Mouse (Mus musculus): ENCODE results near the gene Ccdc157. TPM values are rescaled to one million over a fixed set of nuclear protein-coding genes. Genes with fewer than 3 reads are reported as not detected.
"Not testable (repeated sequence)": the region's sequence is repeated elsewhere in the genome, so short reads cannot be mapped to it uniquely, and the experiment has no call there.

Ccdc157 gene
- total and polyA plus RNA-seq, 2 experiments from 2014 or later = 2.7 to 6.5 TPM

DNA sequence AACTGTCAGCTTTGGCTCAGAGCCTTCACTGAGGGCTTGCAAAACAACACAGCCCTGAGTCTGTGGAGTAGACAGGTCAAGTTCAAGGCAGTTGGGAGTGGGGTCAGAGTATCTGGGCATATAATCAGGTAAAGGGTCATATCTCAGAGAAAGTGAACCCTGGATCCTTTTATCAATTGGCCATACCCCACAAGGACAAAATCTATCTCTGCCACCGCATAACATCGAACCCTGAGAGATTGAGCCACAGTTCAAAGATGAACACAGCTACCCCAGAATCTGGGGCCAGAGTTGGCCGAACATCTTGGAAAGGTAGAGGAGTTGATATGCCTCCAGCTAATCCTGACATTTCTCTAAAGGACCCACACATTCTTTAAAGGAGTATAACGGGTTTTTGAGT lies 48.1 kb downstream of the Ccdc157 start:
- 78% methylated on average over 4 of the region's 4 CpGs for WGBS
- H3K9ac ChIP-seq (replicated peaks; ENCODE audit: low read depth, low read length) = no peak overlapping the region
- no peak overlapping the region for H3K4me3 ChIP-seq (ENCODE audit: low read depth, low read length)
- ATAC-seq (ENCODE audit: insufficient read depth, low read depth) (no peak), DNase-seq (ENCODE audit: low spot score) (no peak)
- H3K9me3 ChIP-seq (replicated peaks; ENCODE audit: control insufficient read depth, low read length) = no peaks in the 10 kb centered on the region
- no peak overlapping the region for H3K27ac ChIP-seq (ENCODE audit: low read depth)
- no peaks in the 10 kb centered on the region for H3K36me3 ChIP-seq (replicated peaks; ENCODE audit: control insufficient read depth, insufficient read depth, low read length)
- TF ChIP-seq CTCF (IDR thresholded peaks at IDR 0.05; ENCODE audit: low read depth) (no peak), EP300 (IDR thresholded peaks at IDR 0.05; ENCODE audit: low read depth) (no peak)
- peaks cover 10% of the 10 kb centered on the region for H3K4me1 ChIP-seq (ENCODE audit: control insufficient read depth, insufficient read depth)
- H3K4me2 ChIP-seq (ENCODE audit: low read depth, low read length) = no peak overlapping the region
- H3K27me3 ChIP-seq (ENCODE audit: control insufficient read depth, insufficient read depth, low read length) = 0 out of 2 replicates have a peak, but pooled peaks cover 3% of the 10 kb centered on the region

DNA sequence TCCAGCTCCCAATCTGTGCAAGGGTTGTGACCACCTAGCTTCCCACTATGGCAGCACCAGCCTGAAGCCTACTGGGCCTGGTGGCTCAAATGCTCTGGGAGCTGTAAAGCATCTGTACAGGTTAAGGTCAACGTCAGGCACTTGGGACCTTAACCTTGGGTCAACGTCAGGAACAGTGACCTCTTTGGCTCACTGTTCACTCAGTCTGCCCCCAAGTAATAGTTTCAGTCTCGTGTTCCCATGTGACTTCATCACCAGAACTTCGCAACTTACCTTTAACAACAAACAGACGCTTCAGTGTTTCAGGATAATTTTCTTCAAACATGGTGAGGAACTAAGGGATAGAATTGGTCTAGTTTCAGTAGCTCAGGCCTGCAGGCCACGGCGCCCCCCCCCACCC lies 51.4 kb downstream of the Ccdc157 start:
- H3K9me3 ChIP-seq (replicated peaks; ENCODE audit: control insufficient read depth, low read length) = no peaks in the 10 kb centered on the region
- H3K36me3 ChIP-seq (replicated peaks; ENCODE audit: control insufficient read depth, insufficient read depth, low read length) = no peaks in the 10 kb centered on the region
- TF ChIP-seq EP300 (IDR thresholded peaks at IDR 0.05; ENCODE audit: low read depth) (no peak), CTCF (IDR thresholded peaks at IDR 0.05; ENCODE audit: low read depth) (no peak)
- no peak overlapping the region for H3K4me2 ChIP-seq (ENCODE audit: low read depth, low read length)
- H3K27me3 ChIP-seq (ENCODE audit: control insufficient read depth, insufficient read depth, low read length) = no peaks in the 10 kb centered on the region
- H3K27ac ChIP-seq (ENCODE audit: low read depth) = no peak overlapping the region
- no peaks in the 10 kb centered on the region for H3K4me1 ChIP-seq (ENCODE audit: control insufficient read depth, insufficient read depth)
- H3K4me3 ChIP-seq (ENCODE audit: low read depth, low read length) = no peak overlapping the region
- ATAC-seq (ENCODE audit: insufficient read depth, low read depth) = no peak
- 76% methylated on average over 7 of the region's 7 CpGs for WGBS
- no peak for DNase-seq (ENCODE audit: low spot score)
- H3K9ac ChIP-seq (replicated peaks; ENCODE audit: low read depth, low read length) = no peak overlapping the region

DNA sequence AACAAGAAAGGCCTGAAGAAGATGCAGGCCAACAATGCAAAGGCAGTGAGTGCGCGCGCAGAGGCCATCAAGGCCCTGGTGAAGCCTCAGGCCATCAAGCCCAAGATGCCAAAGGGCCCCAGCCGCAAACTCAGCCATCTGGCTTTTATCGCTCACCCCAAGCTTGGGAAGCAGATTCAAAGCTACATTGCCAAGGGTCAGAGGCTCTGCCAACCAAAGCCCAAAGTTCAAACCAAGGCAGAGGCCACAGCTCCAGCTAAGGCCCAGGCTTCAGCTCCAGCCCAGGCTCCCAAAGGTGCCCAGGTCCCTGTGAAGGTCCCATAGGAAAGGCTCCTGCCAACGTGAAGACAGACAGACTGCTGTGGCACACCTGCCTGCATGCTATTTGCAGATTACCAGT lies 52.2 kb downstream of the Ccdc157 start:
- H3K4me1 ChIP-seq (ENCODE audit: control insufficient read depth, insufficient read depth); H3K27me3 ChIP-seq (ENCODE audit: control insufficient read depth, insufficient read depth, low read length); H3K9me3 ChIP-seq (replicated peaks; ENCODE audit: control insufficient read depth, low read length); H3K36me3 ChIP-seq (replicated peaks; ENCODE audit: control insufficient read depth, insufficient read depth, low read length); ATAC-seq (ENCODE audit: insufficient read depth, low read depth); H3K4me2 ChIP-seq (ENCODE audit: low read depth, low read length); DNase-seq (ENCODE audit: low spot score); H3K9ac ChIP-seq (replicated peaks; ENCODE audit: low read depth, low read length); H3K27ac ChIP-seq (ENCODE audit: low read depth); H3K4me3 ChIP-seq (ENCODE audit: low read depth, low read length): not testable (repeated sequence)
- 83% methylated on average over 3 of the region's 6 CpGs for WGBS

DNA sequence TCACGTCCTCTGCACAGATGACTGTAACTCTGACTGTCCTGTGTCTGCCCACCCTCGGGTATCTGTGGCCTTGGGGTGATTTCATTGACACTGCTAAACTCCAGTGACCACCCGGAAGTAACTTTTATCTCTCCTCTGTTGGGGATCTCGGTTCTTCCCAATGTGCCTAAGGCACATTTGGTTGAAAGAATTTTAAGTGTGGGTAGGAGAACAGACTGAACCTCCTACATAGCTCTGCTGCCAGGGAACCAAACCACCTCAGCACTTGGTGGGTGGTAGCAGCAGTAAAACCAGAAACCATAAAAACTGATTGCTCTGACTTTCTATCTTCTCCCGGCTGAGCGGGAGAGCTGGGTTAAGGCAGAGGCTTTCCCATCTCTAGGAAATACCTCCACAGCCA lies 54.6 kb downstream of the Ccdc157 start:
- ATAC-seq (ENCODE audit: insufficient read depth, low read depth) = no peak

DNA sequence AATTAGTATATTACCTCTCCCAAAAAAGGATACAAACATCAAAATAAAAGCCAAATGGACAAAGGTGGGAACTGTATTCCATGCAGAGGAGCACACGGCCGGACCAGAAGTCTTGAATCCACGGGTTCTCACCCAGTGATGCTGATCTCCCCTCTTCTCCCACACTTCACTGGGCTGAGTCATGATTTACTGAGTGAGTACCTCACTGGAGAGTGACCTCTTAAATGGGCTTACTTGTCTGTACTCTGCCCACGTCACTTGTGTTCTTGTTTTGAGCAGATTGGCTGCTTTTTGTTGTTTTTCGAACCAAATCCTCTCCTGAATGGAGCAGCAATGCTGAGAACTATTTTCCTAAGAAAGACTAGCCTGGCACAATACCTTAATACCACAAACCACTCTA lies 55.1 kb downstream of the Ccdc157 start:
- Histone ChIP-seq H3K27me3 (ENCODE audit: control insufficient read depth, insufficient read depth, low read length) (no peaks in the 10 kb centered on the region), H3K36me3 (replicated peaks; ENCODE audit: control insufficient read depth, insufficient read depth, low read length) (no peaks in the 10 kb centered on the region), H3K4me1 (ENCODE audit: control insufficient read depth, insufficient read depth) (no peaks in the 10 kb centered on the region), H3K9me3 (replicated peaks; ENCODE audit: control insufficient read depth, low read length) (no peaks in the 10 kb centered on the region), H3K27ac (ENCODE audit: low read depth) (no peak overlapping the region), H3K9ac (replicated peaks; ENCODE audit: low read depth, low read length) (no peak overlapping the region), H3K4me2 (ENCODE audit: low read depth, low read length) (no peak overlapping the region), H3K4me3 (ENCODE audit: low read depth, low read length) (no peak overlapping the region)
- no peak for ATAC-seq (ENCODE audit: insufficient read depth, low read depth)
- WGBS = 80% methylated on average over 5 of the region's 5 CpGs
- TF ChIP-seq EP300 (IDR thresholded peaks at IDR 0.05; ENCODE audit: low read depth) (no peak), CTCF (IDR thresholded peaks at IDR 0.05; ENCODE audit: low read depth) (no peak)
- no peak for DNase-seq (ENCODE audit: low spot score)

More for the DNA sequence above, 54.6 kb downstream of the Ccdc157 start:
- WGBS = 55% methylated on average over 6 of the region's 6 CpGs
- Histone ChIP-seq H3K9me3 (replicated peaks; ENCODE audit: control insufficient read depth, low read length) (no peaks in the 10 kb centered on the region), H3K9ac (replicated peaks; ENCODE audit: low read depth, low read length) (no peak overlapping the region), H3K4me1 (ENCODE audit: control insufficient read depth, insufficient read depth) (no peaks in the 10 kb centered on the region), H3K36me3 (replicated peaks; ENCODE audit: control insufficient read depth, insufficient read depth, low read length) (no peaks in the 10 kb centered on the region), H3K4me3 (ENCODE audit: low read depth, low read length) (no peak overlapping the region), H3K4me2 (ENCODE audit: low read depth, low read length) (no peak overlapping the region), H3K27me3 (ENCODE audit: control insufficient read depth, insufficient read depth, low read length) (no peaks in the 10 kb centered on the region), H3K27ac (ENCODE audit: low read depth) (no peak overlapping the region)
- DNase-seq (ENCODE audit: low spot score) = no peak
- TF ChIP-seq CTCF (IDR thresholded peaks at IDR 0.05; ENCODE audit: low read depth) (no peak), EP300 (IDR thresholded peaks at IDR 0.05; ENCODE audit: low read depth) (no peak)

DNA sequence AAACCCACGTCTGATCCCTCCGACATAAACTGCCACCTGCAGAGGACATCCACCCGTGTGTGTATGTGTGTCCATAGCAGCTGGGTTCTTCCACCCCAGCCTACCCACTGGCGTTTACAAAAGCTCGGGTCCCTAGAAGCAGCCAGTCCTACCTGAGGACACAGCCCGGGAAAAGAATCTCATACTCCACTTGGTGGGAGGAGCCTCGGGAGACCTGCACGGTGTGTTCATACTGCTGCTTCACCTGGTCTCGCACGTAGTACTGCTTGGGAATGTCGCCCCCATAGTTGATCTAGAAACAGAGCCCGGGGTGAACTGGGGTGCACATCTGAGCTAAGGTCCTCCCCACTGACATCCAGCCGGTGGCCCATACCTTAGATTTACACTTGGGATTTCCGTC lies 56.6 kb downstream of the Ccdc157 start:
- DNase-seq (ENCODE audit: low spot score) (no peak), ATAC-seq (ENCODE audit: insufficient read depth, low read depth) (no peak)
- Histone ChIP-seq H3K27ac (ENCODE audit: low read depth) (no peak overlapping the region), H3K4me2 (ENCODE audit: low read depth, low read length) (no peak overlapping the region), H3K27me3 (ENCODE audit: control insufficient read depth, insufficient read depth, low read length) (no peaks in the 10 kb centered on the region), H3K36me3 (replicated peaks; ENCODE audit: control insufficient read depth, insufficient read depth, low read length) (no peaks in the 10 kb centered on the region), H3K9me3 (replicated peaks; ENCODE audit: control insufficient read depth, low read length) (no peaks in the 10 kb centered on the region), H3K9ac (replicated peaks; ENCODE audit: low read depth, low read length) (no peak overlapping the region), H3K4me1 (ENCODE audit: control insufficient read depth, insufficient read depth) (no peaks in the 10 kb centered on the region), H3K4me3 (ENCODE audit: low read depth, low read length) (no peak overlapping the region)
- 75% methylated on average over 14 of the region's 14 CpGs for WGBS
- TF ChIP-seq CTCF (IDR thresholded peaks at IDR 0.05; ENCODE audit: low read depth) (no peak), EP300 (IDR thresholded peaks at IDR 0.05; ENCODE audit: low read depth) (no peak)
